Mouse (Mus musculus) common myeloid progenitor, adult 5-6 weeks (primary cell): ENCODE measurements around the gene Kcnb1. TPM values are rescaled to one million over a fixed set of nuclear protein-coding genes. Genes with fewer than 3 reads are reported as not detected.

Experiments used
- ATAC-seq: replicated peaks from 2 replicates; pipeline ENCODE4 v1.8.0; 2016; ENCODE audit warnings: low read depth, mild to moderate bottlenecking, moderate TSS enrichment, inconsistent platforms; ENCODE audit not compliant: poor library complexity, severe bottlenecking
- total RNA-seq: library from RNA; stranded (forward); fragments of 200-1000, 187-1606 nt; gene quantifications from 2 replicates; pipeline ENCODE4 v1.2.3, GENCODE M21; 2017

The Kcnb1 gene
- total RNA-seq, 1 experiment from 2014 or later: 0.23 TPM

DNA sequence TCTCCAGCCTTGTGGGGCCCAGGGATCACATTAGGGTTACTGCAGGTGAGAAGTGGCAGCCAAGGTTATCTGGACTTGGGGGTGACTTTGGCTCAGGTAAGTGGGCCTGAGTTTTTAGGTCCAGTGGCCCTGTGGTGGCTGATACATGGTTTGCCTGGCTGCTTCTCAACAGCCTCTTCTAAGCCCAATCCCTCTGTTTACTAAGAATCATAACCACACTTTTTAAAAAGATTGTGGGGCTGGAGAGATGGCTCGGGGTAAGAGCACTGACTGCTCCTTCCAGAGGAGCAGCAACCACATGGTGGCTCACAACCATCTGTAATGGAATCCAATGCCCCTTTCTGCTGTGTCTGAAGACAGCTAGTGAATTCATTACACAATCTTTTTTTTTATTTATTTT, 123.9 kb downstream of the Kcnb1 start:
- ATAC-seq: no peak

DNA sequence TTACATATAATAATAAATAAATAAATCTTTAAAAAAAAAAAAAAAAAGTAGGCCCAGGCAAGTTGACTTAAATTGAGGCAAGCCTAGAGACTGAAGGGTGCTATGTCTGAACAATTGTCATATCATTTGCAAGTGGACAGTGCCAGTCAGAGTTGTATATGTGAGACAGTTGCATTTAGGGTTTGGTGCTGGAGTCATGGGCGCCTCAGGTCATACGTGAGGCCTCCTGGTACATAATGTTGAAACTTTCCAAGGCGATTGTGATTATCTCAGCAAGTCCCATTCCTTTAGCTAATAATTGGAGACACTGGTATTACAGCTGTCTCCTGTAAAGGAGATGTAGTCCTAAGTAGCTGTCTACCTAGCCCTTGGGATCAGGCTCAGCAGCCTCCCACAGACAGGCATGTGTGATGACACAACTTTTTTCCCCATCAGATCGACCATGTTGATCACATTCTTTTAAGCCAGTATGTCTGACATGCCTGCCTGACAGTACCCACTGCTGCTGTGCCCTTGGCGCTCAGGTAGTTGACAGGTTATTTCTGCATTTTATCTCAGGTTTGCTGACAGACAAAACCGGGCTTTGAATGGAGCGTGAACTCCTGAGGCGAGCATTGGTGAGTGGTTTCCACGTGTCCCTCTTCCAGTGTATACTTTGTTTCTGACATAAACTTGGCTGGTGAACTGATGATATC, 125.2 kb downstream of the Kcnb1 start:
- no peak for ATAC-seq

DNA sequence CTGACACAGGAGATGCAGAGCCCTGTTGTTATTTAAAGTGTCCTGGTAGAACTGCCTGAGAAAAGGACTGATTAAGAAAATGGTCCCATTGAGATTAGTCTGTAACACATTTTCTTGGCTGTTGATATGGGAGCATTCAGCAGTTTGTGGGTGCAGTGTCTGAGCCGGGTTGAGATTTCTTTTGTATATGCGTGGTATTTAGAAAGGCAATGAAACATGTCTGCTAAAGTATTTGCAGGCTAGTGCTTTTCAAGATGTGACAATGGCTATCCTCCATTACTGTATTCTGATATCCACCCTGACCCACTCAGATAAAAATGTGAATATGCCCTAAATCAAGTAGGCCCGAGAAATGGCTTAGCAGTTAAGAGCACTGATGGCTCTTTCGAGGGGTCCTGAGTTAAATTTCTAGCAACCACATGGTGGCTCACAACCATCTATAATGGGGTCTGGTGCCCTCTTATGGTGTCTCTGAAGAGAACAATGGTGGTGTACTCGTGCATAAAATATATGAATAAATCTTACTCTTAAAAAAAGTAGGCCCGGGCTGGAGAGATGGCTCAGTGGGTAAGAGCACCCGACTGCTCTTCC, 126.0 kb downstream of the Kcnb1 start:
- ATAC-seq: no peak

DNA sequence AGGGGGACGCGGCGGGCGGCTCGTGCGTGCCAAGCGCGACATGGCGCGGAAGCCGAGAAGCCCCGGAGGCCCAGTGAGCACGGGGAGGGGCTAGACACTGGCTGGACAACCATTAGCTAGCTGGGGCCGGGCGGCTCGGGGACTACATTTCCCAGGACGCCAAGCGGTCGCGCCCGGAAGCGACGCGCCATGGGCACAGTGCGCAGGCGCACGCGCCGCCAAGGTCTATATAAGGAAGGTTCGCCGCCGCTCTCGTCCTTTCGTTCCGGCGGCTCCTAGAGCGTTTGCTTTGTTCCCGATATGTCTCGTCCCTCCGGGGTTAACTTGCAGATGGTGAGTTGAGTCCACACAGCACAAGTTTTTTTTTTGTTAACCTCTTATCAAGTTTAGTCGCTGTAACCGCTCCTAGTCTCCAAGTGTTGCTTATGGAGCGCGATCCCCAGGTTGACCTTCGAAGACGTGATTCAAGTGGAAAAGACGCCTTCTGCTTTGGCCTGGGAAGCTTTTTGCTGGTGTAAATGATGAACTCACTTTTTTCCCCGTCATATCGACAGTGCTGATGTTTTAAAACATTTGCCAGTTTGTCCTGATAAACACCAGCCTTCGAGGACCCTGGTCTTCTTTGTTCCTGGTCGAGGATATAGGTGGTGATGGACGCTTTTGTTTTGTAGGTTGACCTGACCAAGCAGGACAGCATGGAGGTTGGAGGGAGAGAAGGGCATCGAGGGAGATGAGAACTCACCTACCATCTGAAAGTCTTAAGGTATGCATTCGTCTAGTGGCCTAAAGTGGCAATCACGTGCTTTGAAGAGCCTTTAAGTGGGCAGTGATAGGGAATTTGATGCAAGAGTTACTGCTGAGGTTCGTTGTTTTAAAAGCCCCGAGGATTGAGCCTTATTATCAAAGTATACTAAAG, 126.7 kb downstream of the Kcnb1 start, which contains the start of gene Znfx1:
Znfx1 (minus strand) TSS at position 51 of the 916 bp plus-strand sequence.
- peak; percentile 71 for ATAC-seq

DNA sequence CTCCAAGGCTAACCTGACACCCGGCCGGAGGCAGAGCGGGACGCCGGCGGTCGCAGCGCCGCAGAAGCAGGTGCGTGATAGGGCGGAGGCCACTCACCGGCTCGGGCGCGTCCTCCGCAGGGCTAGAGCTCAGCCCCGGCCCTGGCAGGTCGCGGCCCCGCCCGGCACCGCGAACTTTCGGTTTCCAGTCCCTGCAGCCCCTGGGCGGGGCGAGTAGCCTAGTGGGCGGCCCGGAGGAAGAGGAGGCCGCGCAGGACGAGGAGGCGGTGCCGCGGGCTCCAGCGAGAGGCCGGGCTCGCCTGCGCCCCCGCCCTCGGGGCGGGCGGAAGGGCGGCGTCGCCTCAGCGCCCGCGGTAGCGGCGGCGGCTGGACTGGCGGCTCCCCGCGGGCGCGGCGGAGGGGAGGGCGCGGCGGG, 127.5 kb downstream of the Kcnb1 start:
- peak; percentile 74 for ATAC-seq

GRCm38 (mm10) chr2:167061381-167062034, 128.4 kb downstream of the Kcnb1 start:
- no peak for ATAC-seq

DNA sequence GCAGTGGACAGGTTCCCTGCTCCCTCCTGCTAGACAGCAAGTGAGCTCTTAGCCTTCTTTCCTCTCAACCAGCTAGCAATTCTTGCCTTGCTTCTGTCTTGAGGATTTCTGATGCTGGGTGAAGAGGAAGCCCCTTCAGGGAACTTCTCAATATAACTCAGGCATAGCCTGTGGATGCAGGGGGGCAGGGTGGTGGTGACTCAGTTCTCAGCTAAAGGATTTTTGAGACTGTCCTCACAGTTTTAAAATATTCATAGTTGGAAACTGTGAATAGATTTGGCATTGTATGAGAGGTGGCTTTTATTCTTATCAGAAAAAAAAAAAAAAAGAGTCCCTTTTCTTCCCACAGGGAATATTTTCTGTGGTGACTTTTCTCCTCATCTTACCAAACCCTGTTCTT, 129.2 kb downstream of the Kcnb1 start:
- no peak for ATAC-seq

- ATAC-seq: no peak
Measured at GRCm38 (mm10) chr2:167060360-167060759, 129.6 kb downstream of the Kcnb1 start.

GRCm38 (mm10) chr2:167059960-167060359, 130.0 kb downstream of the Kcnb1 start:
- no peak for ATAC-seq

DNA sequence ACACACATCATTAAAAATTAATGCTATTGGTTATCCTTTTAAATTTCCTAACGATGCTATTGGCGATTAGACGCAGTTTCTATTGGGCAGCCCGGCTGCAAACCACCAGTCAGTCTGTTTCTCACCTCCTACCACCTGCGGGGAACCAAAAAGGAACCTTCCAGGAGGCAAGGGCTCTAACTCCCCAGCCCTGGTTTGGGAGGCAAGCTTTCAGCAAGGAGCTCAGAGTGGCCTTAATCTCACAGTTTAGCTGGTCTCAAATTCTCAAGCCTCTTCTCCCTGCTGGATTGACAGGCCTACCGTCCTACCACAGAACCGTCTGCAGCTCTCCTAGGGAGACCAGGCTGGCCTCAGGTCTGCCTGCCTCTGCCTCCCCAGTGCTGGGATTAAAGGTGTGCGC, 130.4 kb downstream of the Kcnb1 start:
- no peak for ATAC-seq

GRCm38 (mm10) chr2:167058814-167059387, 131.1 kb downstream of the Kcnb1 start:
- ATAC-seq: no peak

- no peak for ATAC-seq
Measured at GRCm38 (mm10) chr2:167058201-167058600, 131.8 kb downstream of the Kcnb1 start.

DNA sequence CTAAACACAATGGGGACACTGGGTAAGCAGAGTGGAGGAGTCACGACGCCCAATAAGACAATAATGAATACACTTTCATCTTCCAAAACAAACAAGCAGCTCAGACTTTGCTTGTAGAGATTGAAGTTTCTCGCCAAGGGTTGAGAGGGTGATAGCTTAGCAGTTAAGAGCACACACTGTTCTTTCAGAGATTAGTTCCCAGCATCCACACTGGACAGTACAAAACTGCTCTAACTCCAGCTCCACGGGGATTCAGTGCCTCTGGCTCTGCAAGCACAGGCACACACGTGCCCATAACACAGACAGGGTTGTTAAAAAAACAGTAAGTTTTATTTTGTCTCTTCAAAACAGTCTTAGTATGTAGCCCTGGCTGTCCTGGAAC, 133.0 kb downstream of the Kcnb1 start:
- ATAC-seq: no peak

DNA sequence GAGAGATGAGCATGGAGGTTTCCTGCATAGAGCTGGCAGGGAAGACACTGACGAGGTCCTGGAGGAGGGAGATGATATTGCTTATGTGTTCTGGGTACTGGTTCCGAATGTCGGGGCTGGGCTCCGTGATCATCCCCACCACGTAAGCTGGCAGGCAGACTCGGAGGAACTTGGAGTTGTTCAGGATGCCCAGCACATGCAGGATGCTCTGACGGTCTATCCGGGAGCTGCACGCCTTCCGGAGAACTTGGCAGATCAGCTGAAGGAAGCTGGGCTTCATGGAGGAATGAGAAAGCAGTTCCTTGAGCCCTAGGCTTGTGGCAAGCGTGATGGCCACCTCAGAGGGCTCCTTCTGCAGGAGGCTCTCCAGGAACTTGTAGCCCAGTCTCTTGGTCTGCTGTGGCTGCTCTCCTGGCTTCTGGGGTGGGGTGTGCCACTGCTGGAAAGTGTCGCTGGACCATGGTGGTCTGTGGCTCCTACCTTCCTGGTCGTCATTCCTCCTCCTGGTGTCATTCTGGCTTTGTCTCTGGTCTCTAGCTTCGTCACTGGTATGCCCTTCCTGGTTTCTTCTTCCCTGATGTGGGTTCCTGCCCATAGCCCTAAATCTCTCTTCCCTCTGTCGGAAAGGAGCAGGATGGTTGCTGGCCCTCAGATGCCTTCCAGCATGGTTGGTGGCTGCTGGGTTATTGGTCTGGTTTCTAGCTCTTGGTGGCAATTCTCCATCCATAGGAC, 133.6 kb downstream of the Kcnb1 start:
- no peak for ATAC-seq

GRCm38 (mm10) chr2:167055386-167055785, 134.6 kb downstream of the Kcnb1 start:
- ATAC-seq: no peak

DNA sequence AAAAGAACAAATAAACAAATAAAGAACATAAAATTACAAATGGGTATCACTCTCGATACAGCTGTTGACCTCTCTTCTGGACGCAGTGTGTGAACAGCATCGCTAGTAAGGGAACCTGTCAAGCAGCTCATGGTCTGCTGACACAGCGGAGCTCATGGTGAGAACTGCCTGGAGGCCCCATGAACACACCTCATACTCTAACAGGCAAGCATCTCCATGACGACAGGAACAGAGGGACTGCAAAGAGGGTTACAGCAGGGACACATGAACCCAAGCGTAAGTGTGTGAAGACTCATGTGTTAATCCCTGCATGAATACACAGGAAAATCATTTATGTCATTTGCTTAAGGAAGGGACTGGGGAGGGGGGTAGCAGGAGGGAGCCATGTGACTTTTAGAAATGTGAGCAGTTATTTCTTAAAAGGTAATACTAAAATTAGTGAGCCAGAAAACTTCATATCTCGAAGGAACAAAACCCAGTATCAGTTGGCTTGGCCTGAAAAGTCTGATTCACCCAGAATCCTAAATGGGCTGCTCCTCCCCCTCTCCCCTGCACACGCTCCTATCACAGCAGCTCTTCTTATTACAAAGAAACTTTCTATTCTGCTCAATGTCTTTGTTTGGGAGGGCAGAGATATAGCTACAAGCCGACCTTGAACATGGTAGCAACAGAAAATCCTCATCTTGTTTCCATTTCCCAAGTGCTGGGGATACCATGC, 136.7 kb downstream of the Kcnb1 start:
- no peak for ATAC-seq

- no peak for ATAC-seq
Measured at GRCm38 (mm10) chr2:167048698-167049358, 141.1 kb downstream of the Kcnb1 start.

DNA sequence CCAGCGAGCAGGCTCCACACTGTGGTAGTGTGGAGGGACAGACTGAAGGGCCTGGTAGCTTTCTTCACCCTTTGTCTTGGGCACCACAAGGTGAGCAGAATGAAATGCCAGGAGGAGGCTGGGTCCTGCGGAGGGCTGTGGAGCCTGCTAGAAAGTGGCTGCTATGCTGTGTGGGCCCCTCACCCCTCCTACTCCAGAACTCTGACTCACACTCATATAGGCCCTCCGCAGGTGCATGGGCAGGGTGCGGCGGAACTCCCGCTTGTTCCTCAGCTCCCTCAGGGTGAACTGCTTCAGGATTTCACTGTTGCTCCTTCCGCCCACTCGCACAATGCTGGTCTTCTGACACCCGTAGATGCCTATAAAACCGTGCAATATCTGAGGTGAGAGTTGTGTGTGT, 141.7 kb downstream of the Kcnb1 start:
- ATAC-seq: no peak
